Mouse (Mus musculus): ENCODE data around the gene Pabpn1.

DNA sequence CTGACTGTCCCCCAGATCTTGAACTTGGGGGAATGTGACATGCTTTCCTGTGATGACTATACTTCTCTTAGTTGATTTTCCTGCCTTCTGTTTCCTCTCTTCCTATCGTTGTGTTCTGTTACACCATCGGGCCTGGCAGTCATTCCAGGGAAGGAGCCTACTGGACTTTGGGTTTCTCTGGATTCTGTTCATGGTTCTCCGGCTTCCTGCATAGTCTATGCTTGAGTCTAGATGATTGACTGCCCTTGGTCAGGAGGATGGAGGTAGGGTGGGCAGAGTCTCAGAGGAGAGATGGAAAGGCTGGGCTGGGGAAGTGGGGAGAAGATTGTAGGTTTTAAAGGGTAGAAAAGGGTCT lies 47.9 kb downstream of the Pabpn1 start:
- no peak for TF ChIP-seq EP300 (IDR thresholded peaks at IDR 0.05; ENCODE audit: insufficient read depth, low read depth, low read length)
- TF ChIP-seq POLR2A (IDR thresholded peaks at IDR 0.05; ENCODE audit: insufficient read depth, low read length) = no peak

Measured in ES-Bruce4 (cell line).